Mouse (Mus musculus): ENCODE measurements around the gene Hoxa3. TPM values are rescaled to one million over a fixed set of nuclear protein-coding genes. Genes with fewer than 3 reads are reported as not detected.

The Hoxa3 gene
- polyA plus RNA-seq, 1 experiment = not detected

GRCm38 (mm10) chr6:52235267-52235666 is 22.1 kb upstream of the Hoxa3 start:
- WGBS = 33% methylated on average over 9 of the region's 9 CpGs
- H3K4me3 ChIP-seq (ENCODE audit: insufficient read depth, low read depth, low read length) = no peak overlapping the region
- TF ChIP-seq CTCF (IDR thresholded peaks at IDR 0.05; ENCODE audit: insufficient read depth, low read depth, low read length) (no peak), POLR2A (IDR thresholded peaks at IDR 0.05; ENCODE audit: insufficient read depth, low read depth, low read length) (no peak)

GRCm38 (mm10) chr6:52234428-52235140 is 21.4 kb upstream of the Hoxa3 start:
- Histone ChIP-seq H3K4me1 (ENCODE audit: control insufficient read depth, insufficient read depth, low read length) (no peaks in the 10 kb centered on the region), H3K27ac (ENCODE audit: insufficient read depth, low read depth, low read length) (no peak overlapping the region), H3K4me3 (ENCODE audit: insufficient read depth, low read depth, low read length) (no peak overlapping the region)
- WGBS = 2% methylated on average over 64 of the region's 68 CpGs
- TF ChIP-seq CTCF (IDR thresholded peaks at IDR 0.05; ENCODE audit: insufficient read depth, low read depth, low read length) = no peak
- TF ChIP-seq POLR2A (IDR thresholded peaks at IDR 0.05; ENCODE audit: insufficient read depth, low read depth, low read length) = no peak

More at GRCm38 (mm10) chr6:52235267-52235666, 22.1 kb upstream of the Hoxa3 start:
- no peak overlapping the region for H3K27ac ChIP-seq (ENCODE audit: insufficient read depth, low read depth, low read length)
- no peaks in the 10 kb centered on the region for H3K4me1 ChIP-seq (ENCODE audit: control insufficient read depth, insufficient read depth, low read length)

GRCm38 (mm10) chr6:52233546-52234427 is 20.7 kb upstream of the Hoxa3 start:
- WGBS = 2% methylated on average over 70 of the region's 70 CpGs
- TF ChIP-seq CTCF (IDR thresholded peaks at IDR 0.05; ENCODE audit: insufficient read depth, low read depth, low read length) (no peak), POLR2A (IDR thresholded peaks at IDR 0.05; ENCODE audit: insufficient read depth, low read depth, low read length) (no peak)
- Histone ChIP-seq H3K4me1 (ENCODE audit: control insufficient read depth, insufficient read depth, low read length) (no peaks in the 10 kb centered on the region), H3K4me3 (ENCODE audit: insufficient read depth, low read depth, low read length) (no peak overlapping the region), H3K27ac (ENCODE audit: insufficient read depth, low read depth, low read length) (no peak overlapping the region)

GRCm38 (mm10) chr6:52232984-52233545 is 19.9 kb upstream of the Hoxa3 start:
- TF ChIP-seq POLR2A (IDR thresholded peaks at IDR 0.05; ENCODE audit: insufficient read depth, low read depth, low read length) (no peak), CTCF (IDR thresholded peaks at IDR 0.05; ENCODE audit: insufficient read depth, low read depth, low read length) (no peak)
- no peak overlapping the region for H3K27ac ChIP-seq (ENCODE audit: insufficient read depth, low read depth, low read length)
- no peak overlapping the region for H3K4me3 ChIP-seq (ENCODE audit: insufficient read depth, low read depth, low read length)
- no peaks in the 10 kb centered on the region for H3K4me1 ChIP-seq (ENCODE audit: control insufficient read depth, insufficient read depth, low read length)
- WGBS = 3% methylated on average over 23 of the region's 23 CpGs

- Histone ChIP-seq H3K4me3 (ENCODE audit: insufficient read depth, low read depth, low read length) (no peak overlapping the region), H3K4me1 (ENCODE audit: control insufficient read depth, insufficient read depth, low read length) (no peaks in the 10 kb centered on the region), H3K27ac (ENCODE audit: insufficient read depth, low read depth, low read length) (no peak overlapping the region)
- TF ChIP-seq CTCF (IDR thresholded peaks at IDR 0.05; ENCODE audit: insufficient read depth, low read depth, low read length) (no peak), POLR2A (IDR thresholded peaks at IDR 0.05; ENCODE audit: insufficient read depth, low read depth, low read length) (no peak)
- WGBS = 1% methylated on average over 18 of the region's 18 CpGs
Measured at GRCm38 (mm10) chr6:52232568-52232965, 19.4 kb upstream of the Hoxa3 start.

GRCm38 (mm10) chr6:52231885-52232567 is 18.9 kb upstream of the Hoxa3 start:
- Histone ChIP-seq H3K27ac (ENCODE audit: insufficient read depth, low read depth, low read length) (no peak overlapping the region), H3K4me1 (ENCODE audit: control insufficient read depth, insufficient read depth, low read length) (no peaks in the 10 kb centered on the region), H3K4me3 (ENCODE audit: insufficient read depth, low read depth, low read length) (no peak overlapping the region)
- TF ChIP-seq CTCF (IDR thresholded peaks at IDR 0.05; ENCODE audit: insufficient read depth, low read depth, low read length) (no peak), POLR2A (IDR thresholded peaks at IDR 0.05; ENCODE audit: insufficient read depth, low read depth, low read length) (no peak)
- WGBS = 4% methylated on average over 18 of the region's 18 CpGs

- Histone ChIP-seq H3K27ac (ENCODE audit: insufficient read depth, low read depth, low read length) (no peak within 1 kb of the TSS), H3K4me1 (ENCODE audit: control insufficient read depth, insufficient read depth, low read length) (no peaks in the 10 kb centered on the region), H3K4me3 (ENCODE audit: insufficient read depth, low read depth, low read length) (no peak within 1 kb of the TSS)
- no peak for TF ChIP-seq POLR2A (IDR thresholded peaks at IDR 0.05; ENCODE audit: insufficient read depth, low read depth, low read length)
- no peak for TF ChIP-seq CTCF (IDR thresholded peaks at IDR 0.05; ENCODE audit: insufficient read depth, low read depth, low read length)
- WGBS = 2% methylated on average over 25 of the region's 36 CpGs
Measured at GRCm38 (mm10) chr6:52230516-52231165, 17.5 kb upstream of the Hoxa3 start, which contains the start of gene Hoxa9. TSS of gene Hoxa9 (minus strand) at chr6:52231089.

Data from olfactory bulb, adult 2 months (tissue).